Mouse (Mus musculus) olfactory bulb, adult 2 months (tissue): Measurements from ENCODE around the gene Pcx.

Source experiments
- CTCF ChIP-seq: fragments of 200-500 bp; IDR thresholded peaks from 2 replicates; pipeline ENCODE4 v1.5.1; 2012; ENCODE audit warnings: low read depth, mild to moderate bottlenecking, low read length, moderate library complexity; ENCODE audit not compliant: insufficient read depth
- POLR2A ChIP-seq: fragments of 200-500 bp; IDR thresholded peaks from 2 replicates; pipeline ENCODE4 v1.6.1; 2012; ENCODE audit warnings: mild to moderate bottlenecking, low read depth, low read length, moderate library complexity; ENCODE audit not compliant: insufficient read depth

GRCm38 (mm10) chr19:4482111-4482859 lies 28.0 kb upstream of the Pcx start:
- TF ChIP-seq POLR2A (no peak), CTCF (no peak)
